Mouse (Mus musculus) forebrain, postnatal 0 days (tissue): ENCODE measurements around the gene Icam5. TPM values are rescaled to one million over a fixed set of nuclear protein-coding genes. Genes with fewer than 3 reads are reported as not detected.
"Not testable (repeated sequence)": the region's sequence is repeated elsewhere in the genome, so short reads cannot be mapped to it uniquely, and the experiment has no call there.

Source experiments
- ATAC-seq: fragments of 200-750 bp; cut with Nextera tagmentation; 2 replicates; pipeline ENCODE4 v1.8.0; 2017; ENCODE audit warnings: mild to moderate bottlenecking, moderate library complexity
- DNase-seq: peaks from one replicate; pipeline ENCODE4 v3.0.0-alpha.2; 2015
- H3K27ac ChIP-seq: fragments of 300-500 bp; sonication (generic); 2 replicates; pipeline ENCODE4 v1.5.1; 2014; ENCODE audit warnings: low read depth, mild to moderate bottlenecking, antibody characterized with exemption, low read length, moderate library complexity, mixed read lengths
- H3K27me3 ChIP-seq: fragments of 300-500 bp; sonication (generic); 2 replicates; pipeline ENCODE4 v1.6.1; 2014; ENCODE audit warnings: mild to moderate bottlenecking, low read length, mixed read lengths; ENCODE audit not compliant: insufficient read depth
- H3K36me3 ChIP-seq: fragments of 300-500 bp; sonication (generic); 2 replicates; pipeline ENCODE4 v1.6.1; 2014; ENCODE audit warnings: mild to moderate bottlenecking, moderate library complexity; ENCODE audit not compliant: insufficient read depth
- H3K4me1 ChIP-seq: fragments of 300-500 bp; sonication (generic); 2 replicates; pipeline ENCODE4 v1.6.1; 2014; ENCODE audit warnings: antibody characterized with exemption; ENCODE audit not compliant: insufficient read depth
- H3K4me2 ChIP-seq: fragments of 300-500 bp; sonication (generic); 2 replicates; pipeline ENCODE4 v1.6.1; 2014; ENCODE audit warnings: low read depth, mild to moderate bottlenecking, moderate library complexity
- H3K4me3 ChIP-seq: fragments of 300-500 bp; sonication (generic); 2 replicates; pipeline ENCODE4 v1.5.1; 2014; ENCODE audit warnings: low read depth, low read length, mixed read lengths
- H3K9ac ChIP-seq: fragments of 300-500 bp; sonication (generic); 2 replicates; pipeline ENCODE4 v1.6.1; 2014; ENCODE audit warnings: mild to moderate bottlenecking
- H3K9me3 ChIP-seq: fragments of 300-500 bp; sonication (generic); 2 replicates; pipeline ENCODE4 v1.6.1; 2016; ENCODE audit warnings: low read length
- CTCF ChIP-seq: sonication (generic); IDR thresholded peaks from 2 replicates; pipeline ENCODE4 v1.5.1; 2016; ENCODE audit warnings: antibody characterized with exemption, control low read depth, low read depth
- WGBS: fragments of 180-500 bp; shearing (Covaris S2); extraction: QIAGEN DNeasy Blood & Tissue Kit; methylation state at CpG from one replicate; pipeline ENCODE4 v1.1.7; 2014; 5-methylcytosine and 5-hydroxymethylcytosine counted together
- polyA plus RNA-seq: library from polyadenylated mRNA; unstranded; fragments of >200 nt; fragmentation: Nextera tagmentation; extraction: Ambion mirVana; gene quantifications from 2 replicates; pipeline ENCODE4 v1.2.1, GENCODE M21; 2015
- total RNA-seq: library from RNA; depleted of rRNA; stranded (reverse); fragments of >200 nt; gene quantifications from 2 replicates; pipeline ENCODE4 v1.2.3, GENCODE M21; 2014

Gene Icam5
- total and polyA plus RNA-seq, 2 experiments from 2014 or later = 10.3 to 17.2 TPM

DNA sequence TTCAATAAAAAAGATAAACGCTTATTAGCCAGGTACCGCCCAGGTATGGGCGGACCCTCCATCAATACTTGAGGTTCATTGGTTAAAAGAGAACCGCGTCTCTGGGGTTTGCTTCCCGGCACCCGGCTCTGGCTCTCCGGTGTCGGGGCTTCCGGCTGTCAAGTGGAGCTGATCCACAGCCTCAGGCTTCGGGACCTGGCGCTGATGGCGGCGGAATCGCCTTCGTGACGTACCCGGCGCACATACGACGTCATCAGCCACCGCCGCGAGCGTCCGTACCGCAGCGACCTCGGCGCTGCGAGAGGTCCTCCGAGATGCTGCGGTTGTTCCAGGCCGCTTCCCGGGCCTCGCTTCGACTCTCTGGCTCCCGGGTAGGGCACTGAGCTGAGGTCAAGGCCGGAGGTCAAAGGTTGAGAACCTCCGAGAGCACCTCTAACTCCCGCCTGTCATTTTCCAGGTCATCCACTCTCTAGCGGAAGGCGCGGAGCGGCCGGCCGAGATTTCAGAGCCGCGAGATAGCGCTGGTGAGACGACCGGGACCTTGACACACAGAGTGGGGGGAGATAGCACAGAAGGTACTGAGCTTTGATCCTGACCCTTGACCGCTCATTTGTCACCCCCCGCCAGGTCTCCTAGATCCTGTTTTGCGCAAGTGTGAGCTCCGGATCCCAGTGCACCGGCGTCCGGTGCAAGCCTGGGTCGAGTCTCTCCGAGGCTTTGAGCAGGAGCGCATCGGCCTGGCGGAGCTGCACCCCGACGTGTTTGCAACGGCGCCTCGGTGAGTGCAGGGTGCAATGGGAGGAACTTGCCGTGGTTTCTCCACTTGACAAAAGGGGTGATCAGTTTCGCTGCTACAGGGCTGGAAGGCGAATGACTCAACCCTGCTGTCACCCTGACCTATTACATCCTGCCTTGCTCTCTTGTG, 29.0 kb upstream of the Icam5 start, which contains the start of gene Mrpl4:
Gene Mrpl4 (plus strand): TSS at position 112 of the 925 bp plus-strand sequence.
- H3K9ac ChIP-seq = peak within 1 kb of the TSS; percentile 69
- H3K4me1 ChIP-seq = no peaks in the 10 kb centered on the region
- peaks cover 31% of the 10 kb centered on the region for H3K36me3 ChIP-seq

DNA sequence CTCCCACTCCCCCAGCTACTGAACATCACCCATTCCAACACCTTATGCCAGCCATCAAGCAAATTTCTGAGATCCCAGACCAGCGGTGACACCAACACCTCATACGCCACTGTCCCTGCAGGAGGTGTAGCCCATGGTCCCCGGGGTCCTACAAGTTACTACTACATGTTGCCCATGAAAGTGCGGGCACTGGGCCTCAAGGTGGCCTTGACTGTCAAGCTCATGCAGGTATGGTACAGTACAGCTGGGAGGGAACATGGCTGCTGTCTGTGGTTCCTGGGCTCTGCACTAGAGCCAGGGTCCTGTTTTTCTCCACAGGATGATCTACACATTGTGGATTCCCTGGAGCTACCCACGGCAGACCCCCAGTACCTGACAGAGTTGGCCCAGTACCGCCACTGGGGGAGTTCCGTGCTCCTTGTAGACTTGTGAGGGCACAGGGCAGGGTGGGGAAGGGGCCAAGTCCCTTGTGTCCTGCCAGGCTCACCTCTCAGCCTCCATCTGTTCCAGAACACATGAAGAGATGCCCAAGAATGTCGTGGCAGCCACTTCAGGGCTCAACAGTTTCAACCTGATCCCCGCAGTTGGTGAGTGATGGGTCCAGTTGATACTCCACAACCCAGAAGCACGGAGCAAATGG, 24.4 kb upstream of the Icam5 start:
- no peak for DNase-seq
- WGBS = 94% methylated on average over 10 of the region's 10 CpGs
- peaks cover 44% of the 10 kb centered on the region for H3K36me3 ChIP-seq
- ATAC-seq = no peak
- no peak for TF ChIP-seq CTCF
- no peak overlapping the region for H3K27ac ChIP-seq
- H3K9me3 ChIP-seq = no peaks in the 10 kb centered on the region
- H3K9ac ChIP-seq = no peak overlapping the region
- H3K4me1 ChIP-seq = no peaks in the 10 kb centered on the region
- no peak overlapping the region for H3K4me3 ChIP-seq
- no peaks in the 10 kb centered on the region for H3K27me3 ChIP-seq
- H3K4me2 ChIP-seq = no peak overlapping the region

More for the DNA sequence above, 29.0 kb upstream of the Icam5 start, which contains the start of gene Mrpl4:
- 1% methylated on average over 72 of the region's 72 CpGs for WGBS
- ATAC-seq (peak; percentile 94), DNase-seq (peak; percentile 96)
- Histone ChIP-seq H3K4me3 (peak within 1 kb of the TSS; percentile 68), H3K9me3 (no peaks in the 10 kb centered on the region), H3K4me2 (peak within 1 kb of the TSS; percentile 83), H3K27ac (peak within 1 kb of the TSS; percentile 82), H3K27me3 (no peaks in the 10 kb centered on the region)
- TF ChIP-seq CTCF = no peak

DNA sequence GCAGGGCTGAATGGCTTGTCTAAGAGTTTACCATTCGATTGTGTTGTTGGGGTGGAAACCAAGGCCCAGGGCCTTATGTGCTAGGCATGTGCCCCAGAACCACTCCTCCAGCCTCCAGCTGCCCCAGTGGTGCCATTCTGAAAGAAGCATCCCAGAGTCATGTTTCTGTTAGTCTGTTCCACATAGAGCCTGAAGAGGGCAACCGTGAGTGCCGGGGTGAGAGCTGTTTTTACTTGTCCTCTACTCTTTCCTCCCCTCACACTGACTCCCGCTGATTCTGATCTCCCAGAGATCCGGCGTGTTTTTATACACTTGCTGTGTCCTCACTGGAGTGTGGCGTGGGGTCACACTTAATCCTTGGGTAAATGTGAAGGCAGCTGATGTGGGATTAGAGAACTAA, 23.9 kb upstream of the Icam5 start:
- Histone ChIP-seq H3K36me3 (peaks cover 44% of the 10 kb centered on the region), H3K27me3 (no peaks in the 10 kb centered on the region), H3K4me3 (no peak overlapping the region), H3K9ac (no peak overlapping the region), H3K27ac (no peak overlapping the region), H3K4me1 (no peaks in the 10 kb centered on the region), H3K9me3 (no peaks in the 10 kb centered on the region), H3K4me2 (no peak overlapping the region)
- WGBS = 78% methylated on average over 7 of the region's 7 CpGs
- no peak for TF ChIP-seq CTCF
- ATAC-seq (no peak), DNase-seq (no peak)

DNA sequence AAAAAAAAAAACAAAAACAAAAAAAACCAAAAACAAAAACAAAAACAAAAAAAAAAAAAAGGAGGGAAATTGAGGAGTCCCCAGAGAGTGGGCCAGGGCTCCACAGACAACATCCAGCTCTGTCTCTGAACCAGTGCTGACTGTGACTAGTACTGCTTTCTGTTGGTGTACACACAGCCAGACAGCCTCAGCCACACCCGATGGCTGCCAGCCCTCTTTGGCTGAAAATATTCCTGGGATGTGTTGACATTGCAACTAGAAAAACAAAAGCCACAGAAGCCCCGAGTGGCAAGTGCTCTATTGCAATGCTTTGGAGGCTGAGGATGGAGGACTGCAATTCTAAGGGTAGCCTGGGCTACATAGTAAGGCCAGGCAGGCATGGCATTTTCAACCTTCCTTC, 21.5 kb upstream of the Icam5 start:
- WGBS = 65% methylated on average over 2 of the region's 2 CpGs
- no peak for ATAC-seq
- TF ChIP-seq CTCF = no peak
- Histone ChIP-seq H3K27me3 (peaks cover 6% of the 10 kb centered on the region; the same call in 1 of the 2 replicates), H3K9me3 (no peaks in the 10 kb centered on the region), H3K36me3 (peaks cover 34% of the 10 kb centered on the region), H3K4me1 (no peaks in the 10 kb centered on the region), H3K27ac (no peak overlapping the region), H3K4me2 (no peak overlapping the region), H3K4me3 (no peak overlapping the region), H3K9ac (no peak overlapping the region)
- no peak for DNase-seq

DNA sequence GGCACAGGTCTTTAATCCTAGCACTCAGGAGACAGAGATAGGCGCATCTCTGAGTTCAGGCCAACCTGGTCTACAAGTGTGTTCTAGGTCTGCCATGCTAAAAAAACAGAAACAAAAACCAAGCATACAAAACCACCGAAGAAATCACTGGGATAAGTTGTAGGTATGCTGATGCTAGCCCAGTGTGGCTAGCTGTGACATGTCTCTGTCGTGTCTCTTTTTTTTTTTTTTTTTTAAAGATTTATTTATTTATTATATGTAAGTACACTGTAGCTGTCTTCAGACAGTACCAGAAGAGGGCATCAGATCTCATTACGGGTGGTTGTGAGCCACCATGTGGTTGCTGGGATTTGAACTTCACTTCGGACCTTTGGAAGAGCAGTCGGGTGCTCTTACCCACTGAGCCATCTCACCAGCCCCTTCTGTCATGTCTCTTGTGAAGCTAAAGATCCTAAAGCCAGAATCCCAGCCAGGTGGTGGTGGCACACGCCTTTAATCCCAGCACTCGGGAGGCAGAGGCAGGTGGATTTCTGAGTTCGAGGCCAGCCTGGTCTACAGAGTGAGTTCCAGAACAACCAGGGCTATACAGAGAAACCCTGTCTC, 20.8 kb upstream of the Icam5 start:
- Histone ChIP-seq H3K27me3 (peaks cover 11% of the 10 kb centered on the region; the same call in 1 of the 2 replicates), H3K36me3 (peaks cover 29% of the 10 kb centered on the region)
- not testable (repeated sequence) for H3K9ac ChIP-seq, H3K4me1 ChIP-seq, H3K4me3 ChIP-seq, H3K4me2 ChIP-seq, ATAC-seq, H3K27ac ChIP-seq, H3K9me3 ChIP-seq, DNase-seq
- 80% methylated on average over 9 of the region's 9 CpGs for WGBS

DNA sequence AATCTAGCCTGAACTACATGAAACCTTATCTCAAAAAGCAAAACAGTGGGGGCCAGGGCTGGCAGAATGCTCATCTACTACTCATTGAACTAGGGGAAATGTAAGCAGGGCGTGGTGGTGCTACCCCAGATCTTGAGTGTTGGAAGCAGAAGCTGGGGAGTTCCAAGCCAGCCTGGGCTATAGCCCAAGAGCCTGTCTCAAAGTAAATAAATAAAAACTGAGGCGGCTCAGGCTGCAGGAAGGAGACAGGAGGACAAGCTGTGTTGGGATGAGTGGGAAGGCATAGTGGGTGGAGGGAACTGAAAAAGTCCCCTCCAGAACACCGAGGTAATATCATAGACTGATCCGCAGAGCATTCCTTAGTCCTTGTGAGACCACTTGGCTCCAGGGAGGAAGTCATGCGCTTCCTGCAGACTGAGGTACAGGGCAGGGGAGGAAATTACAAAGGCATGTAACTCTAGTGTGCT, 20.0 kb upstream of the Icam5 start:
- no peak overlapping the region for H3K4me2 ChIP-seq
- H3K9ac ChIP-seq = no peak overlapping the region
- WGBS = 68% methylated on average over 5 of the region's 5 CpGs
- H3K27me3 ChIP-seq = peaks cover 18% of the 10 kb centered on the region; the same call in 1 of the 2 replicates
- H3K27ac ChIP-seq = no peak overlapping the region
- H3K4me3 ChIP-seq = no peak overlapping the region
- DNase-seq = no peak
- no peak for ATAC-seq
- no peaks in the 10 kb centered on the region for H3K4me1 ChIP-seq
- no peaks in the 10 kb centered on the region for H3K9me3 ChIP-seq
- H3K36me3 ChIP-seq = peaks cover 23% of the 10 kb centered on the region
- TF ChIP-seq CTCF = no peak

- Histone ChIP-seq H3K4me1 (no peaks in the 10 kb centered on the region), H3K36me3 (peaks cover 18% of the 10 kb centered on the region), H3K9ac (no peak overlapping the region), H3K27me3 (peaks cover 23% of the 10 kb centered on the region), H3K4me3 (no peak overlapping the region), H3K4me2 (no peak overlapping the region), H3K27ac (no peak overlapping the region), H3K9me3 (no peaks in the 10 kb centered on the region)
- ATAC-seq (no peak), DNase-seq (no peak)
- 56% methylated on average over 1 of the region's 1 CpGs for WGBS
- TF ChIP-seq CTCF = no peak
Observed at GRCm38 (mm10) chr9:21012368-21012767, 19.5 kb upstream of the Icam5 start.
